Mouse (Mus musculus): Measurements from ENCODE around the gene Gm20772.
"Not testable (repeated sequence)": the region's sequence is repeated elsewhere in the genome, so short reads cannot be mapped to it uniquely, and the experiment has no call there.

Gm20772 gene

GRCm38 (mm10) chrY:17874441-17874840, at the start of gene Gm20772, which contains the start of gene Gm20831:
Gene Gm20772, plus strand, starts transcription at chrY:17874741.
Gene Gm20831, plus strand, starts transcription at chrY:17874741.
- not testable (repeated sequence) for TF ChIP-seq GATA4 (IDR thresholded peaks at IDR 0.05; ENCODE audit: insufficient replicate concordance, low read length)

GRCm38 (mm10) chrY:17846166-17846565, 28.4 kb upstream of the Gm20772 start, which contains the start of gene Gm21904:
Gene Gm21904, minus strand, starts transcription at chrY:17846266.
- TF ChIP-seq GATA4 (IDR thresholded peaks at IDR 0.05; ENCODE audit: insufficient replicate concordance, low read length), result not testable (repeated sequence)

All from liver, adult (tissue).